Mouse (Mus musculus) E14TG2a.4 (cell line): ENCODE measurements at regions not wholly inside any gene's neighbourhood (a gene's known extent, or its start where the extent isn't known, plus 50 kb on each side); places are given as distances from the start of the nearest gene placed in this dataset.

Experiments
- H3K27me3 ChIP-seq: 2 replicates; pipeline ENCODE4 v1.6.1; 2014; ENCODE audit warnings: low read length, control low read depth; ENCODE audit not compliant: insufficient read depth
- H3K36me3 ChIP-seq: 2 replicates; pipeline ENCODE4 v1.6.1; 2014; ENCODE audit warnings: low read length, control low read depth; ENCODE audit not compliant: insufficient read depth
- H3K4me1 ChIP-seq: replicated peaks from 2 replicates; pipeline ENCODE4 v1.6.1; 2014; ENCODE audit warnings: low read depth, low read length, control low read depth
- H3K4me3 ChIP-seq: replicated peaks from 2 replicates; pipeline ENCODE4 v1.5.1; 2014; ENCODE audit warnings: mild to moderate bottlenecking, low read length
- H3K9me3 ChIP-seq: 2 replicates; pipeline ENCODE4 v1.6.1; 2014; ENCODE audit warnings: low read length, control low read depth
- CTCF ChIP-seq: conservative IDR thresholded peaks from 2 replicates; pipeline ENCODE4 v1.5.1; 2014; ENCODE audit warnings: low read length
- NANOG ChIP-seq: IDR thresholded peaks from 2 replicates; pipeline ENCODE4 v1.6.1; 2014; ENCODE audit warnings: borderline replicate concordance, low read length, mixed read lengths
- POU5F1 ChIP-seq: IDR thresholded peaks from 2 replicates; pipeline ENCODE4 v1.6.1; 2014; ENCODE audit warnings: low read length, borderline replicate concordance

- H3K4me3 ChIP-seq = no peak overlapping the region
- TF ChIP-seq POU5F1 (no peak), CTCF (no peak), NANOG (no peak)
- peaks cover 3% of the 10 kb centered on the region; the same call in 1 of the 2 replicates for H3K9me3 ChIP-seq
- no peaks in the 10 kb centered on the region for H3K27me3 ChIP-seq
- H3K36me3 ChIP-seq = no peaks in the 10 kb centered on the region
- H3K4me1 ChIP-seq = no peaks in the 10 kb centered on the region
Measured at GRCm38 (mm10) chr11:18734904-18735664, 283.7 kb downstream of the Meis1 start.

- no peaks in the 10 kb centered on the region for H3K36me3 ChIP-seq
- TF ChIP-seq POU5F1 (no peak), NANOG (no peak), CTCF (no peak)
- H3K9me3 ChIP-seq = peaks cover 3% of the 10 kb centered on the region; the same call in 1 of the 2 replicates
- H3K27me3 ChIP-seq = no peaks in the 10 kb centered on the region
- no peaks in the 10 kb centered on the region for H3K4me1 ChIP-seq
- H3K4me3 ChIP-seq = no peak overlapping the region
Measured at GRCm38 (mm10) chr11:18734075-18734474, 284.7 kb downstream of the Meis1 start.

GRCm38 (mm10) chr11:18729742-18730141 lies 289.0 kb downstream of the Meis1 start:
- no peak for TF ChIP-seq POU5F1
- no peak for TF ChIP-seq NANOG
- no peak for TF ChIP-seq CTCF
- Histone ChIP-seq H3K4me3 (no peak overlapping the region), H3K4me1 (no peaks in the 10 kb centered on the region), H3K27me3 (no peaks in the 10 kb centered on the region), H3K36me3 (no peaks in the 10 kb centered on the region), H3K9me3 (peaks cover 3% of the 10 kb centered on the region; the same call in 1 of the 2 replicates)

- no peak overlapping the region for H3K4me3 ChIP-seq
- H3K36me3 ChIP-seq = no peaks in the 10 kb centered on the region
- no peaks in the 10 kb centered on the region for H3K9me3 ChIP-seq
- H3K4me1 ChIP-seq = no peaks in the 10 kb centered on the region
- no peak for TF ChIP-seq NANOG
- no peak for TF ChIP-seq CTCF
- no peak for TF ChIP-seq POU5F1
- no peaks in the 10 kb centered on the region for H3K27me3 ChIP-seq
Measured at GRCm38 (mm10) chr11:18722770-18723169, 296.0 kb downstream of the Meis1 start.

- Histone ChIP-seq H3K36me3 (no peaks in the 10 kb centered on the region), H3K4me1 (no peaks in the 10 kb centered on the region), H3K4me3 (no peak overlapping the region), H3K9me3 (no peaks in the 10 kb centered on the region), H3K27me3 (no peaks in the 10 kb centered on the region)
- TF ChIP-seq CTCF (no peak), NANOG (no peak), POU5F1 (no peak)
Measured at GRCm38 (mm10) chr11:18715851-18716126, 303.0 kb downstream of the Meis1 start.

- TF ChIP-seq CTCF = no peak
- H3K9me3 ChIP-seq = no peaks in the 10 kb centered on the region
- no peaks in the 10 kb centered on the region for H3K4me1 ChIP-seq
- H3K36me3 ChIP-seq = no peaks in the 10 kb centered on the region
- no peaks in the 10 kb centered on the region for H3K27me3 ChIP-seq
- no peak overlapping the region for H3K4me3 ChIP-seq
Measured at GRCm38 (mm10) chr11:18715050-18715850, 303.5 kb downstream of the Meis1 start.

GRCm38 (mm10) chr11:18714400-18714799 lies 304.4 kb downstream of the Meis1 start:
- H3K4me3 ChIP-seq = no peak overlapping the region

GRCm38 (mm10) chr11:18712642-18713053 lies 306.1 kb downstream of the Meis1 start:
- H3K4me1 ChIP-seq = no peaks in the 10 kb centered on the region
- TF ChIP-seq CTCF (no peak), POU5F1 (no peak), NANOG (no peak)

More at GRCm38 (mm10) chr11:18714400-18714799, 304.4 kb downstream of the Meis1 start:
- Histone ChIP-seq H3K27me3 (no peaks in the 10 kb centered on the region), H3K9me3 (no peaks in the 10 kb centered on the region), H3K36me3 (no peaks in the 10 kb centered on the region), H3K4me1 (no peaks in the 10 kb centered on the region)
- no peak for TF ChIP-seq NANOG
- no peak for TF ChIP-seq POU5F1
- TF ChIP-seq CTCF = no peak

GRCm38 (mm10) chr11:18709628-18710027 lies 309.2 kb downstream of the Meis1 start:
- no peak for TF ChIP-seq NANOG
- no peak for TF ChIP-seq CTCF
- no peak for TF ChIP-seq POU5F1
- no peaks in the 10 kb centered on the region for H3K9me3 ChIP-seq
- no peak overlapping the region for H3K4me3 ChIP-seq

More at GRCm38 (mm10) chr11:18712642-18713053, 306.1 kb downstream of the Meis1 start:
- Histone ChIP-seq H3K4me3 (no peak overlapping the region), H3K27me3 (no peaks in the 10 kb centered on the region), H3K36me3 (no peaks in the 10 kb centered on the region), H3K9me3 (no peaks in the 10 kb centered on the region)

GRCm38 (mm10) chr11:18681593-18681992 lies 337.2 kb downstream of the Meis1 start:
- Histone ChIP-seq H3K27me3 (no peaks in the 10 kb centered on the region), H3K4me3 (no peak overlapping the region), H3K9me3 (no peaks in the 10 kb centered on the region), H3K36me3 (no peaks in the 10 kb centered on the region), H3K4me1 (no peaks in the 10 kb centered on the region)
- TF ChIP-seq POU5F1 (no peak), NANOG (no peak), CTCF (no peak)

More at GRCm38 (mm10) chr11:18709628-18710027, 309.2 kb downstream of the Meis1 start:
- Histone ChIP-seq H3K27me3 (no peaks in the 10 kb centered on the region), H3K36me3 (no peaks in the 10 kb centered on the region), H3K4me1 (no peaks in the 10 kb centered on the region)
